Mouse (Mus musculus) heart, adult 2 months (tissue): ENCODE measurements around the gene Plet1. TPM values are rescaled to one million over a fixed set of nuclear protein-coding genes. Genes with fewer than 3 reads are reported as not detected.

Experiments
- DNase-seq, 2 experiments: peaks; one replicate each; pipeline ENCODE4 v3.0.0; 2021
- H3K27ac ChIP-seq: fragments of 200-600 bp; 2 replicates; pipeline ENCODE4 v1.8.1; 2022
- H3K27me3 ChIP-seq: fragments of 200-500 bp; 2 replicates; pipeline ENCODE4 v1.6.1; 2012; ENCODE audit warnings: mild to moderate bottlenecking, low read length, inconsistent platforms, mixed read lengths; ENCODE audit not compliant: control insufficient read depth, insufficient read depth
- H3K36me3 ChIP-seq: fragments of 200-500 bp; 2 replicates; pipeline ENCODE4 v1.6.1; 2012; ENCODE audit warnings: low read length, inconsistent platforms; ENCODE audit not compliant: control insufficient read depth, insufficient read depth
- H3K4me1 ChIP-seq: fragments of 200-500 bp; 2 replicates; pipeline ENCODE4 v1.6.1; 2011; ENCODE audit warnings: low read length; ENCODE audit not compliant: control insufficient read depth, insufficient read depth
- H3K4me3 ChIP-seq: fragments of 200-600 bp; 2 replicates; pipeline ENCODE4 v1.8.1; 2022
- H3K79me2 ChIP-seq: fragments of 200-500 bp; replicated peaks from 2 replicates; pipeline ENCODE4 v1.6.1; 2012; ENCODE audit warnings: mild to moderate bottlenecking, inconsistent platforms, low read length, moderate library complexity, mixed read lengths; ENCODE audit not compliant: control insufficient read depth, insufficient read depth
- H3K9ac ChIP-seq: fragments of 200-500 bp; 2 replicates; pipeline ENCODE4 v1.6.1; 2012; ENCODE audit warnings: low read depth, mild to moderate bottlenecking, control low read depth, inconsistent platforms, low read length, mixed read lengths
- CTCF ChIP-seq: fragments of 200-600 bp; IDR thresholded peaks from 2 replicates; pipeline ENCODE4 v1.8.1; 2022; ENCODE audit warnings: antibody characterized with exemption, mild to moderate bottlenecking, moderate library complexity
- EP300 ChIP-seq: fragments of 200-500 bp; IDR thresholded peaks from 2 replicates; pipeline ENCODE4 v1.6.1; 2011; ENCODE audit warnings: low read depth, low read length, control low read depth; ENCODE audit not compliant: insufficient read depth
- POLR2A ChIP-seq: fragments of 200-500 bp; IDR thresholded peaks from 2 replicates; pipeline ENCODE4 v1.6.1; 2011; ENCODE audit warnings: mild to moderate bottlenecking, low read depth, low read length, control low read depth; ENCODE audit not compliant: insufficient read depth
- WGBS: fragments of 180-500 bp; shearing (Covaris S2); methylation state at CpG from one replicate; pipeline ENCODE4 v1.1.7; 2018; 5-methylcytosine and 5-hydroxymethylcytosine counted together
- intact Hi-C: fragments of 180-260 bp; cut with DNase I; formaldehyde crosslinking; loops from one replicate; pipeline ENCODE4 v1.15.1; 2025
- polyA plus RNA-seq: library from polyadenylated mRNA; depleted of rRNA; stranded (reverse); fragments of >200 nt; gene quantifications from 2 replicates; pipeline ENCODE4 v1.2.3, GENCODE M21; 2012
- total RNA-seq, 2 experiments: library from RNA; stranded (reverse); gene quantifications; 2 replicates each; pipeline ENCODE4 v1.2.3; 2021

The Plet1 gene
- total and polyA plus RNA-seq, 3 experiments, result 0.82 to 4.0 (median 2.0) TPM

DNA sequence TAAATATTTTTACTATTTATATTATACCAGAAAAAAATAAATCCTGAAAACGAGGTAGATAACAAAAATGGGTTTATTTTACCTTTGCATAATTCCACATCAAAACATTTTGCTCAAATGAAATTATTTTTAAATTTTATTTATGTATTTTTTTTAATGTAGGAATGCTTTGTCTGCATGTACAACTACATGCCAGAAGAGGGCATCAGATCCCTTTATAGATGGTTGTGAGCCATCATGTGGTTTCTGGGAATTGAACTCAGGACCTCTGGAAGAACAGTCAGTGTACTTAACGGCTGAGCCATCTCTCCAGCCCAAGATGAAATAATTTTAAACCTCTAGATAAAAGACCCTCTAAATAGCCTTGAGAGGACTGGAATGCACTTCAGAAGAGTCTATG is 27.2 kb downstream of the Plet1 start:
- H3K4me3 ChIP-seq, result no peak overlapping the region
- DNase-seq, result no peak
- peaks cover 5% of the 10 kb centered on the region; the same call in 1 of the 2 replicates for H3K36me3 ChIP-seq
- no peaks in the 10 kb centered on the region for H3K79me2 ChIP-seq
- TF ChIP-seq CTCF (peak; percentile 55), POLR2A (no peak)
- H3K27ac ChIP-seq, result no peak overlapping the region
- WGBS, result 40% methylated on average over 2 of the region's 2 CpGs
- peaks cover 4% of the 10 kb centered on the region for H3K4me1 ChIP-seq
- H3K27me3 ChIP-seq, result no peaks in the 10 kb centered on the region
- H3K9ac ChIP-seq, result no peak overlapping the region
- intact Hi-C loops, result loop anchor here (10.0 kb wide), 1 partner anchor 143 kb away; no protein-coding TSS in a partner anchor

DNA sequence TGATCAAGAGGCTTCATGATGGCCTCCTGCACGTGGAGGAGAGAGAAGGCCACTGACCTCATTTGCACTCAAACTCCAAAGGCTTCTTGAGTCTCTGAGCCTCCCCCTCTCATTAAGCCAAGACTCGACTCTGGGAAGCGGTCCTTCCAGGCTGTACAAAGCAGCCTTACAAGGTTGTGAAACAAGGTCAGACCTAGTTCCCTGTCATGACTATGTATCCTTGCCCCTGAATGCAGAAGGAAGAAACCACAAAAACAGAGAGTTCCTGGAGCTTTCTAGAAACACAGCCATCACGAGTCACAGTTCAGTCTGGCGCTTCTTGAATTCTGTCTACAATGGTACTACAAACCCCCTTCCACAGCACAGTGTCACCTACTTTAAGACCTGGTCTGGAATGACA is 28.2 kb downstream of the Plet1 start:
- intact Hi-C loops, result loop anchor here (10.0 kb wide), 1 partner anchor 142 kb away; no protein-coding TSS in a partner anchor
- Histone ChIP-seq H3K27me3 (no peaks in the 10 kb centered on the region), H3K4me3 (no peak overlapping the region), H3K36me3 (peaks cover 5% of the 10 kb centered on the region; the same call in 1 of the 2 replicates), H3K4me1 (peaks cover 4% of the 10 kb centered on the region), H3K9ac (no peak overlapping the region), H3K27ac (no peak overlapping the region), H3K79me2 (no peaks in the 10 kb centered on the region)
- 77% methylated on average over 5 of the region's 5 CpGs for WGBS
- DNase-seq, result no peak
- TF ChIP-seq CTCF (no peak), POLR2A (no peak), EP300 (no peak)

DNA sequence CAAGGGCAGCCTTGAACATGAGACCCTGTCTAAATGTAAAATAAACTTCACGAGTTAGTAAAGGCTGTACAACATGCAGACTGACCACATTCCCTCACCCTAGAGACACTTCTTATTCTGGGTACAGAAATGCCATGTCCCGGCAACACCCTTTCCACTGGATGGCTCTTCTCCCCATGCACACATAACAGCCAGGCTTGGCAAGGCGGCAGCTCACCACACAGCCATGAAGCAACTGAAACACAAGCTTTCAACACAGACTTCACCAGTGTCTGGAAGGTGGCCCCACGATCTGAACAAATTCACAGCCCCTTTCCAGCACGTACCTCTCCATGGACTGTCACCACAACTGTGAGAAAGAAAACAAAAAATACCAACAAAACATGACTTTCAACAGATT is 30.6 kb downstream of the Plet1 start:
- Histone ChIP-seq H3K4me3 (no peak overlapping the region), H3K27me3 (no peaks in the 10 kb centered on the region), H3K27ac (no peak overlapping the region), H3K36me3 (peaks cover 5% of the 10 kb centered on the region; the same call in 1 of the 2 replicates), H3K4me1 (no peaks in the 10 kb centered on the region; the same call in none of the 2 replicates), H3K79me2 (no peaks in the 10 kb centered on the region), H3K9ac (no peak overlapping the region)
- intact Hi-C loops, result loop anchor here (5.0 to 10.0 kb wide), 2 partner anchors 140 to 237 kb away; no protein-coding TSS in a partner anchor
- TF ChIP-seq POLR2A, result no peak
- no peak for TF ChIP-seq CTCF
- no peak for TF ChIP-seq EP300
- DNase-seq, result no peak
- 87% methylated on average over 5 of the region's 5 CpGs for WGBS

DNA sequence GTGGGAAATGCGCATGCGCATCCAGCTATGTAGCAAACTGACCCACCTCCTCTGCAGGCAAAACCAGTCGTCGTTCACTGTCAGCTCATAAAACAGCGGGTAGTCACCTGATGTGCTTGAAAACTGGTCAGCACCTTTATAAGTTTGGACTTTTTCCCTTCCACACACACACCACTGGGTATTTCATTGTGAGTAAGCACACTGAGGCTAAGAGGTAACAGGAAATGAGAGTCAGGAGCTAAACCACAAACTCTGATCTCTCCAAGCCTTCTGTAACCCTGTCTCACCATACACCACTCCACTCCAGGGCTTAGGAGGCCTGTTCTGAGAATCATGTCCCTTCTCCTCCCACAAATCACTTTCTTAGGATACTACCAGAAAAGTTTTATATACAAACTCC is 31.3 kb downstream of the Plet1 start:
- H3K27me3 ChIP-seq, result no peaks in the 10 kb centered on the region
- peaks cover 5% of the 10 kb centered on the region; the same call in 1 of the 2 replicates for H3K36me3 ChIP-seq
- no peak for DNase-seq
- H3K27ac ChIP-seq, result no peak overlapping the region
- H3K79me2 ChIP-seq, result no peaks in the 10 kb centered on the region
- H3K9ac ChIP-seq, result no peak overlapping the region
- no peak for TF ChIP-seq CTCF
- TF ChIP-seq POLR2A, result no peak
- 79% methylated on average over 5 of the region's 5 CpGs for WGBS
- intact Hi-C loops, result loop anchor here (5.0 to 10.0 kb wide), 2 partner anchors 139 to 237 kb away; no protein-coding TSS in a partner anchor
- no peaks in the 10 kb centered on the region; the same call in none of the 2 replicates for H3K4me1 ChIP-seq
- H3K4me3 ChIP-seq, result no peak overlapping the region

DNA sequence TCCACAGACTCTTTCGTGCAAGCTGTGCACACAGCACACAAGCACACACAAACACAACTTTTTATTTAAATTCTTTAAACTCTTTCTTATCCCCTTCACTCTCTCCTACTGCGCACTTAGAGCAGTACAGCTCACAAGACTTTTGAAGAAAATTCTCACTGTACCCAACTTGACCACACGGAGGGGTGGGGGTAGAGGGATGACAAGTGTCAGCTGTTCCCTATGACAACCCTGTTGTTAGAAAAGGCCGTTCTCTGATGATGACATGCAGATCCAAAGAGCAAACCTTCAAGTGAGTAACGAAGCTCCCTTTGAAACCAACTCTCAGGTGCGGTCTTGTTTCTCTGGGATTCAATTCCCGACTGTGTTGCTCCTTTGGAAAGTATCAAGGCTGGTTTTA is 33.5 kb downstream of the Plet1 start:
- intact Hi-C loops, result loop anchor here (1.0 to 10.0 kb wide), 4 partner anchors 65 to 234 kb away; no protein-coding TSS in a partner anchor
- Histone ChIP-seq H3K27ac (peak overlapping the region; percentile 94), H3K4me3 (peak overlapping the region; percentile 80), H3K27me3 (no peaks in the 10 kb centered on the region), H3K79me2 (no peaks in the 10 kb centered on the region), H3K4me1 (no peaks in the 10 kb centered on the region; the same call in 1 of the 2 replicates), H3K36me3 (no peaks in the 10 kb centered on the region), H3K9ac (peak overlapping the region; percentile 21; the same call in 1 of the 2 replicates)
- no peak for DNase-seq
- 29% methylated on average over 7 of the region's 7 CpGs for WGBS
- no peak for TF ChIP-seq CTCF
- TF ChIP-seq EP300, result no peak
- TF ChIP-seq POLR2A, result no peak

DNA sequence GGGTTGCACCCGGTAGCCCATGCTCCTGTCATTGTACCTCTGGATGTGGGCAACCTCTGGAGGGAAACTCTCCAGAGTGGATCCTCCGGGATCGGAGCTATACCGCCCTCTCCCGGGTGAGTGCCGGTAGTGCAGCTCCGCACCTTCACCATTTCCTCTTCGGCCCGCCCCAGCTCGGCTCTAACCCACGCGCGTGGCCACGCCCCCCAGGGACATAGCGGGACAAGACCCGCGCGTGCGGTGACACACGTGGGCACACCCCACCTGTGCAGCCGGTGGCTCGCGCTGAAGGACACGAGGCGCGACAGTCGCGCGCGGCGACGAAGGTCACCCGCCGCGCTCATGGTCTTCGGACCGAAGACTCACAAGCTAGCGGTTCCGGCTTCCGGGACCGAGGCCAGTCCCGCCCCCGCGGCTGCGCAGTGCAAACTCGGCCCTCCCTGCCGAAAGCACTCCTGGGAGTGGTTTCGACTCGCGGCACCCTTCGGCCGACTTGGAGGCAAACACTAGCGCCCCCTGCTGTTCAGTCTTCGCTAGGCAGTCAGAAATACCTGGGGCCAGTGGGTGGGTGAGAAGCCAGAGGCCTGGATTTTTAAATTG is 34.1 kb downstream of the Plet1 start, which contains the start of gene Pts:
Gene Pts, minus strand, starts transcription at position 432 of the 600 bp plus-strand sequence.
- Histone ChIP-seq H3K4me3 (peak within 1 kb of the TSS; percentile 80), H3K4me1 (no peaks in the 10 kb centered on the region; the same call in 1 of the 2 replicates), H3K9ac (peak within 1 kb of the TSS; percentile 75), H3K79me2 (no peaks in the 10 kb centered on the region), H3K36me3 (no peaks in the 10 kb centered on the region), H3K27ac (peak within 1 kb of the TSS; percentile 94), H3K27me3 (no peaks in the 10 kb centered on the region)
- WGBS, result under 1% methylated on average over 54 of the region's 54 CpGs
- TF ChIP-seq POLR2A (peak; percentile 92), CTCF (peak; percentile 70), EP300 (peak; percentile 58)
- intact Hi-C loops, result loop anchor here (1.0 to 10.0 kb wide), 4 partner anchors 65 to 234 kb away; no protein-coding TSS in a partner anchor
- peak; percentile 96 to 98 for DNase-seq
